Mouse (Mus musculus) intestine, embryonic 14.5 days (tissue): ENCODE results near the gene Abcc4. TPM values are rescaled to one million over a fixed set of nuclear protein-coding genes. Genes with fewer than 3 reads are reported as not detected.

Source experiments
- ATAC-seq: fragments of 200-750 bp; cut with Nextera tagmentation; replicated peaks from 2 replicates; pipeline ENCODE4 v1.8.0; 2017; ENCODE audit warnings: low read depth, moderate number of reproducible peaks, moderate TSS enrichment, moderate library complexity; ENCODE audit not compliant: low FRiP score, low TSS enrichment
- DNase-seq: peaks from one replicate; pipeline ENCODE4 v3.0.0-alpha.2; 2018; ENCODE audit warnings: low spot score
- H3K27ac ChIP-seq: fragments of 300-500 bp; sonication (generic); 2 replicates; pipeline ENCODE4 v1.5.1; 2014; ENCODE audit warnings: low read depth, mild to moderate bottlenecking, control low read depth
- H3K27me3 ChIP-seq: fragments of 300-500 bp; sonication (generic); replicated peaks from 2 replicates; pipeline ENCODE4 v1.6.1; 2014; ENCODE audit warnings: low read length, control low read depth; ENCODE audit not compliant: control insufficient read depth, insufficient read depth
- H3K36me3 ChIP-seq: fragments of 300-500 bp; sonication (generic); 2 replicates; pipeline ENCODE4 v1.6.1; 2014; ENCODE audit warnings: low read length, control low read depth; ENCODE audit not compliant: control insufficient read depth, insufficient read depth
- H3K4me1 ChIP-seq: fragments of 300-500 bp; sonication (generic); replicated peaks from 2 replicates; pipeline ENCODE4 v1.6.1; 2014; ENCODE audit warnings: low read length, control low read depth, mixed read lengths; ENCODE audit not compliant: control insufficient read depth, insufficient read depth
- H3K4me2 ChIP-seq: fragments of 300-500 bp; sonication (generic); 2 replicates; pipeline ENCODE4 v1.6.1; 2014; ENCODE audit warnings: low read length
- H3K4me3 ChIP-seq: fragments of 300-500 bp; sonication (generic); 2 replicates; pipeline ENCODE4 v1.5.1; 2014; ENCODE audit warnings: low read depth, low read length, control low read depth, mixed read lengths
- H3K9ac ChIP-seq: fragments of 300-500 bp; sonication (generic); 2 replicates; pipeline ENCODE4 v1.6.1; 2014; ENCODE audit warnings: mild to moderate bottlenecking, low read length
- H3K9me3 ChIP-seq: fragments of 300-500 bp; sonication (generic); 2 replicates; pipeline ENCODE4 v1.6.1; 2016; ENCODE audit warnings: low read length, control low read depth; ENCODE audit not compliant: control insufficient read depth
- WGBS: fragments of 180-500 bp; shearing (Covaris S2); extraction: QIAGEN DNeasy Blood & Tissue Kit; methylation state at CpG from one replicate; pipeline ENCODE4 v1.1.7; 2014; 5-methylcytosine and 5-hydroxymethylcytosine counted together
- microRNA-seq: library from miRNA; unstranded; fragments of <30 nt; microRNA quantifications from one replicate; pipeline ENCODE4, GENCODE M21; 2016
- polyA plus RNA-seq: library from polyadenylated mRNA; unstranded; fragments of >200 nt; fragmentation: Nextera tagmentation; extraction: Ambion mirVana; gene quantifications from 2 replicates; pipeline ENCODE4 v1.2.1, GENCODE M21; 2014

The Abcc4 gene
- polyA plus RNA-seq, 1 experiment from 2014 or later = 4.4 TPM

- Histone ChIP-seq H3K4me2 (peak overlapping the region; percentile 80), H3K27ac (no peak overlapping the region), H3K9ac (no peak overlapping the region), H3K9me3 (no peaks in the 10 kb centered on the region), H3K4me3 (peak overlapping the region; percentile 44), H3K4me1 (0 out of 2 replicates have a peak, but pooled peaks cover 7% of the 10 kb centered on the region), H3K36me3 (no peaks in the 10 kb centered on the region), H3K27me3 (peaks cover 77% of the 10 kb centered on the region)
- 1% methylated on average over 30 of the region's 31 CpGs for WGBS
- DNase-seq = peak; percentile 81
- peak; percentile 74 for ATAC-seq
Observed at GRCm38 (mm10) chr14:118436791-118437155, 269.2 kb downstream of the Abcc4 start.

- no peak overlapping the region for H3K9ac ChIP-seq
- no peak overlapping the region for H3K4me3 ChIP-seq
- no peaks in the 10 kb centered on the region for H3K9me3 ChIP-seq
- ATAC-seq (no peak), DNase-seq (no peak)
- H3K27ac ChIP-seq = no peak overlapping the region
- 30% methylated on average over 12 of the region's 12 CpGs for WGBS
- H3K36me3 ChIP-seq = no peaks in the 10 kb centered on the region
- 0 out of 2 replicates have a peak, but pooled peaks cover 7% of the 10 kb centered on the region for H3K4me1 ChIP-seq
- H3K4me2 ChIP-seq = no peak overlapping the region
- H3K27me3 ChIP-seq = peaks cover 73% of the 10 kb centered on the region
Observed at GRCm38 (mm10) chr14:118435676-118436330, 270.2 kb downstream of the Abcc4 start.

GRCm38 (mm10) chr14:118434842-118435241 lies 271.2 kb downstream of the Abcc4 start:
- H3K36me3 ChIP-seq = no peaks in the 10 kb centered on the region

GRCm38 (mm10) chr14:118433848-118434247 lies 272.2 kb downstream of the Abcc4 start:
- peaks cover 54% of the 10 kb centered on the region for H3K27me3 ChIP-seq
- no peak overlapping the region for H3K9ac ChIP-seq
- H3K9me3 ChIP-seq = no peaks in the 10 kb centered on the region
- no peak for DNase-seq
- no peak for ATAC-seq
- 0 out of 2 replicates have a peak, but pooled peaks cover 7% of the 10 kb centered on the region for H3K4me1 ChIP-seq
- 59% methylated on average over 6 of the region's 6 CpGs for WGBS
- H3K27ac ChIP-seq = no peak overlapping the region
- H3K4me3 ChIP-seq = no peak overlapping the region
- H3K4me2 ChIP-seq = no peak overlapping the region
- no peaks in the 10 kb centered on the region for H3K36me3 ChIP-seq

More at GRCm38 (mm10) chr14:118434842-118435241, 271.2 kb downstream of the Abcc4 start:
- Histone ChIP-seq H3K9ac (no peak overlapping the region), H3K27ac (no peak overlapping the region), H3K4me1 (0 out of 2 replicates have a peak, but pooled peaks cover 7% of the 10 kb centered on the region), H3K4me2 (no peak overlapping the region), H3K27me3 (peaks cover 64% of the 10 kb centered on the region), H3K9me3 (no peaks in the 10 kb centered on the region), H3K4me3 (no peak overlapping the region)
- DNase-seq (no peak), ATAC-seq (no peak)
- 83% methylated on average over 4 of the region's 4 CpGs for WGBS

Small RNAs within 50 kb of the gene (microRNA-seq; reads per million reads assigned to microRNA genes)
- gene Mir6391 = not detected

Other genes with a start within 250 kb of the Abcc4 start
- gene Cldn10, start 81.7 kb upstream of the Abcc4 start, polyA plus RNA-seq = 0.93 and 14.2 TPM in 2 replicates
- gene Dzip1, start 219.2 kb upstream of the Abcc4 start, polyA plus RNA-seq = 16.4 and 19.5 TPM in 2 replicates
- 34.4 and 40.9 TPM in 2 replicates for gene Dnajc3, start 231.8 kb upstream of the Abcc4 start, polyA plus RNA-seq